Mouse (Mus musculus) neural tube, embryonic 15.5 days (tissue): ENCODE data around the gene Cep135. TPM values are rescaled to one million over a fixed set of nuclear protein-coding genes. Genes with fewer than 3 reads are reported as not detected.
A peak's percentile ranks its signal among the peaks of the same experiment; 100 is the strongest.

ENCODE experiments used
- ATAC-seq: fragments of 200-750 bp; cut with Nextera tagmentation; 2 replicates; pipeline ENCODE4 v1.8.0; 2017; ENCODE audit warnings: mild to moderate bottlenecking, moderate TSS enrichment, moderate library complexity; ENCODE audit not compliant: low FRiP score
- H3K27ac ChIP-seq: fragments of 300-500 bp; sonication (generic); replicated peaks from 2 replicates; pipeline ENCODE4 v1.5.1; 2015; ENCODE audit warnings: mild to moderate bottlenecking, inconsistent platforms
- H3K27me3 ChIP-seq: fragments of 300-500 bp; sonication (generic); replicated peaks from 2 replicates; pipeline ENCODE4 v1.6.1; 2015; ENCODE audit warnings: inconsistent platforms
- H3K36me3 ChIP-seq: fragments of 300-500 bp; sonication (generic); 2 replicates; pipeline ENCODE4 v1.6.1; 2015; ENCODE audit warnings: inconsistent platforms
- H3K4me1 ChIP-seq: fragments of 300-500 bp; sonication (generic); 2 replicates; pipeline ENCODE4 v1.6.1; 2015; ENCODE audit warnings: inconsistent platforms
- H3K4me2 ChIP-seq: fragments of 300-500 bp; sonication (generic); 2 replicates; pipeline ENCODE4 v1.6.1; 2015; ENCODE audit warnings: inconsistent platforms, mild to moderate bottlenecking, moderate library complexity
- H3K4me3 ChIP-seq: fragments of 300-500 bp; sonication (generic); replicated peaks from 2 replicates; pipeline ENCODE4 v1.5.1; 2015; ENCODE audit warnings: mild to moderate bottlenecking, inconsistent platforms
- H3K9ac ChIP-seq: fragments of 300-500 bp; sonication (generic); replicated peaks from 2 replicates; pipeline ENCODE4 v1.6.1; 2015; ENCODE audit warnings: mild to moderate bottlenecking, inconsistent platforms
- H3K9me3 ChIP-seq: fragments of 300-500 bp; sonication (generic); replicated peaks from 2 replicates; pipeline ENCODE4 v1.6.1; 2016; ENCODE audit warnings: inconsistent platforms
- WGBS: fragments of 180-500 bp; shearing (Covaris S2); methylation state at CpG from one replicate; pipeline ENCODE4 v1.1.7; 2015; ENCODE audit warnings: mixed read lengths; 5-methylcytosine and 5-hydroxymethylcytosine counted together
- polyA plus RNA-seq: library from polyadenylated mRNA; unstranded; fragments of >200 nt; fragmentation: Nextera tagmentation; extraction: Ambion mirVana; gene quantifications from 2 replicates; pipeline ENCODE4 v1.2.1, GENCODE M21; 2015

The Cep135 gene
- polyA plus RNA-seq, 1 experiment from 2014 or later = 3.9 TPM

DNA sequence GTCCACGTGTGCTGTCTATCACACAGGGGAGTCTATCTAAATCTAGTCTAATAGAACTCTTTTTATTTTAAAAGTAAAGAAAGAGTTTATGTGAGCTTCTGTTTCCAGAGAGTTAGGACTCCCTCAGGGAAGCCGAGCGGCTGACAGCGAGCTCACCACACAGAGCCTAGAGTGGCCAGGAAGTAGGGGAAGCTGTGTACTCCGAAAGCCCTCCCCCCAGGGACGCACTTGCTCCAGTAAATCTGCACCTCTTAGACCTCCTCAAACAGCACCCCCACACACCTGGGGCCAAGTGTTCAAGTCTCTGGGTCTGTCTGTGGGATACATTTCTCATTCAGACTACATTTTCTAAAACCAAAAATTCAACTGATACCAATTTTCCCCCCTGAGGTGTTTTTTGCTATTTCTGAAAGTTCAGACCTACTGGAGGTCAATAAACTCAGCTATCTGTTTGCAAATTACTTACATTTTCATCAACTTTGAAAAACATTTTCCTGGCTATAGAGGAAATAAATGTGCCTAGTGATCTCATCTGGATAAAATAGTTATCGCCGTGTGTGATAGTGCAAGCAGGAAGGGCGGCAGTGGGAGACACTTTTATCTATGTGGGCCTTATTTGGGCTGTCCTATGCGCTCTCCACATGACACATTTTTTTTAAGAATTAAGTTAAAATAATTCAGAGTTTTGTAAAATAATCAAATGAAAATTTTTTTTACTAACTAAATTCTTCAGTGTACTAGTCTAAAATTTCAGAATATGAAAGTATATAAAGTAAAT lies 56.8 kb downstream of the Cep135 start:
- no peaks in the 10 kb centered on the region for H3K9me3 ChIP-seq
- H3K27me3 ChIP-seq = no peaks in the 10 kb centered on the region
- no peak overlapping the region for H3K4me3 ChIP-seq
- ATAC-seq = no peak
- H3K9ac ChIP-seq = 0 out of 2 replicates have a peak overlapping the region, but pooled peaks have one; percentile 14
- H3K27ac ChIP-seq = no peak overlapping the region
- WGBS = 87% methylated on average over 10 of the region's 10 CpGs
- H3K4me2 ChIP-seq = no peak overlapping the region
- H3K36me3 ChIP-seq = peaks cover 33% of the 10 kb centered on the region
- no peaks in the 10 kb centered on the region for H3K4me1 ChIP-seq

DNA sequence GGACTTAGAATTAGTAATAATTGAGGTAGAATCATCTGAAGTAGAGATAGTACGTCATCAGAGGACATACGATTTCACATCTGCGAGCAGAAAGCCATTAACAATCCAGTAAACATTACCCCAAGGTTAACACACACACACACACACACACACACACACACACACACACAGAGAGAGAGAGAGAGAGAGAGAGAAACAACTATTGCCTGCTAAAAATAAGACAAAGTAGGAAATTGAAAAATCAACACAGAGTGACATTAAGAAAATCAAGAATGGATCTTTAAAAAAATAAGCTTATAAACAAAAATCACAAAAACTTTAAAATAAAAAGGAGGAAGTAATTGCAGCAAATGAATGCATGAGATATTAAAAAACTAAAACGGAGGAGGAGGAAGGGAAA lies 61.4 kb downstream of the Cep135 start:
- H3K9me3 ChIP-seq = no peaks in the 10 kb centered on the region
- H3K9ac ChIP-seq = no peak overlapping the region
- no peak overlapping the region for H3K4me3 ChIP-seq
- no peak overlapping the region for H3K4me2 ChIP-seq
- WGBS = 68% methylated on average over 4 of the region's 4 CpGs
- no peaks in the 10 kb centered on the region; the same call in 1 of the 2 replicates for H3K4me1 ChIP-seq
- H3K36me3 ChIP-seq = no peaks in the 10 kb centered on the region
- ATAC-seq = no peak
- H3K27me3 ChIP-seq = no peaks in the 10 kb centered on the region
- no peak overlapping the region for H3K27ac ChIP-seq

DNA sequence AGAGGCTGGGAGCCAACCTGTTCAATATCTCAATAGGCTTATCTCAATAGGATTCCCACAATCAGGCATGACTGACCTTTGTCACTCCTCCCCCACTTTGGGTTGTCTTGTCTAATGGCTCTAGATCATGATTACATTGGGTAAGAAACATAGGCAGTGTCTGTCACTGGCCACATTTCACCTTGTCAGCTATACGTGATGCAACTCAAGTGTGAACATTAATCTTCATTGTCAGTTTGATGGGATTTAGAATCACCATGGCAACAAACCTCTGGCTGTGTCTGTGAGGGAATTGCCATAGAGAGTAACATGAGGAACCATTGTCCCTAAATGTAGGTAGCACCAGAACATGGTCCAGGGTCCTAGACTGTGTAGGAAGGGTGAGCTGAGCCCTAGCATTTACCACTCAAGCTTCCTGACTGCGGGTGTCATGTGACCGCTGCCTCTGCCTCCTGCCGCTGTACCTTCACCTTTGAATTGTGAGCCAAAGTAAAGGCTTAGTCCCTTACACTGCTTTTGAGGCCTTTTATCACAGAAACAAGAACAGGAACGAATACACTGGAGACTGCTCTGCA lies 62.7 kb downstream of the Cep135 start:
- H3K27ac ChIP-seq = no peak overlapping the region; the same call in 1 of the 2 replicates
- ATAC-seq = peak; percentile 21; the same call in 1 of the 2 replicates

DNA sequence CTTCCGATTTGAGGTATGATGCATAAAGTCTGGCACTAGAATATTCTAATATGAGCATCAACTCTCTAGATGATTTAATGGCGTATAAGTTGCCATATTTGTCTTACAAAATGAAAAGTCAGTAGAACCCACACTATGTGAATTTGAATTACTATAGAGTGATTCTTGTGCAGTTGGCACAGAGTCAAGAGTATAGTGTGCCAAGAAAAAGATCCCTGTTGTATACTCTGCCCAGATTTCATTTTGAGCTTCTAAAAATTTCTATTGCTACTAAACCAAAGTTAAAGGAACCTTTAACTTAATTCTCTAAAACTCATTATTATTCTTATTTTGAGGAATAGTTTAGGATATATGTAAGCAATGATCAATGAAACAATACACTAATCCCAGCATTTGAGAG lies 67.7 kb downstream of the Cep135 start, which contains the start of gene C530008M17Rik:
Gene C530008M17Rik (plus strand): TSS at position 301 of the 400 bp plus-strand sequence.
- H3K4me1 ChIP-seq = peaks cover 21% of the 10 kb centered on the region
- no peaks in the 10 kb centered on the region for H3K27me3 ChIP-seq
- no peaks in the 10 kb centered on the region for H3K36me3 ChIP-seq
- no peak for ATAC-seq
- H3K27ac ChIP-seq = peak within 1 kb of the TSS; percentile 98
- peak within 1 kb of the TSS; percentile 99 for H3K9ac ChIP-seq
- peak within 1 kb of the TSS; percentile 92 for H3K4me3 ChIP-seq
- H3K4me2 ChIP-seq = peak within 1 kb of the TSS; percentile 90
- H3K9me3 ChIP-seq = no peaks in the 10 kb centered on the region
- 78% methylated on average over 2 of the region's 2 CpGs for WGBS

More for the DNA sequence above, 62.7 kb downstream of the Cep135 start:
- WGBS = 63% methylated on average over 5 of the region's 5 CpGs
- no peaks in the 10 kb centered on the region for H3K27me3 ChIP-seq
- H3K4me1 ChIP-seq = no peaks in the 10 kb centered on the region; the same call in 1 of the 2 replicates
- no peak overlapping the region for H3K4me3 ChIP-seq
- no peaks in the 10 kb centered on the region for H3K36me3 ChIP-seq
- no peak overlapping the region for H3K4me2 ChIP-seq
- H3K9ac ChIP-seq = no peak overlapping the region
- no peaks in the 10 kb centered on the region for H3K9me3 ChIP-seq

DNA sequence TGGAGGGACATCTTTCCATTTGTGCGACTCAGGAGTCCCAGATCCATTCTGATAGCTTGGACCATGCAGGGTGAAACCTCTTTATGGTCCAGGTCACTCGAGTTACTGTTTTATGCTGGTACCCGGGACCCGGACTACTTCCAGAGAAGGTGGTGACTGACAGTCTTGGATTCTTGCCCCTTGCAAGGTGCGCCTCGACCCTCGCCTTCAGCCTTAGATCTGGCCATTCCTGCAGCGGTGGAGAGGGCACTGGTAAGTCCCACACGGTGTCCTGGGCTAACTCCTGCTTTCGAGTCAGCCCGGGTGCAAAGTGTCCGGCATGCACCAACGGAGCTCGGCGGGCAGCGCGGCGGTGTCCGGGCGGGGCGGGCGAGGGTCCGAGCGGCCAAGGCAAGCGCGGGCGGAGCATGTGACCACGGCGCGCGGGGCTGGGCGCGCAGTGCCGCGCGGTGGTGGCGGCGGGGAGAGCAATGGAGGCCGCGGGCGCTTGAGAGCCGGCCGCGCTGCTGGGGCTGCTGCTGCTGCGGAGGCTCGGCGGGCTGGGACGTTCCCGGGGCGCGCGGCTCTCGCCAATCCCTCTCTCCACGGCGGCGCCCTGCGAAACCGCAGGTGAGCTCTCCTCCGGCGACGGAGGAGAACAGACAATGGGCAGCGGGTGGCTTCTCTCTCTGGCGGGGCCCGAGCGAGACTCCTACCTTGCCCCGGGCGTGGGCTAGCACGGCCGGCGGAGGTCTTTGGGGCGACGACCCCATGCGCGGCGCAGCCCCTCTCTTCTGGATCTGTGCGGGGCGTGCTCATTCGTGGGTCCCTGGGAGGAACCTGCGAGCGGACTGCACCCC lies 69.0 kb downstream of the Cep135 start:
- H3K36me3 ChIP-seq = no peaks in the 10 kb centered on the region

DNA sequence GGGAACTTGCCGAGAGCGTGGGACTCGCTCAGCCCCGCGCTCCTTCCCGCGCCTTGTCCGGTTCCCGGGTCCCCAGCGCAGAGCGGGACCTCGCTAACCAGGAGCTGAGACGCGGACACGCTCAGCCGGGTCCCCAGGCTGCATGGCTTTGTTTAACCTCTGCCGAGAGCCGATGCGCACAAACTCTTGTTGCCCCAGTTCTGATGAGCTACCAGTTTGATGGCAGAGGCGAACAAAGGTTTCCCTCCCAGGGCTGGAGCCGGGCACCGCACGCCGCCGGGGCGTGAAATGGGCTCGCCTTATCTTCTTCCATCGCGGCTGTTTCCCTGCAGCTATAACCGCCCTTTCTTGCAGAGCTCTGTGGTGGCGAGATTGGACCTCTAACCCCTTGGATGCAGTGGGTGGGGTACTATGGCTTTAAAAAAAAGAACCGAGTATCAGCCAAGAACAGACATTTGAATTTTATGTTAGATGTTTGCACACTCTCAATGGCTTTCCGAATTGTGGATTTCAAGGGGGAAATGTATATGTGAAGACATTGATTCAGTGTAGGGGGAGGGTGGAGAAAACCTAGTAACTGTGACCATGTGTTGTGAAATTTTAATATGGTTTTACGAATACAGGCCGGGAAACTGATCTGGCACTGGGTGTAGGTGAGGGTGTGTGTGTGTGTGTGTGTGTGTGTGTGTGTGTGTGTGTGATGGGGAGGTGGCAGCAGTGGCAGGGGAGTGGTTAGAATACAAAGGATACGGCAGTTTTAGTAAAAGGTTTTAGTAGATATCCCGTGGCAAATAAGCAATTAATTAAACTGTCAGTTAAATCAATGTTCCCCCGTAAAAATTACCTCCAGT lies 69.8 kb downstream of the Cep135 start:
- Histone ChIP-seq H3K9me3 (no peaks in the 10 kb centered on the region), H3K9ac (peak overlapping the region; percentile 99), H3K4me3 (peak overlapping the region; percentile 92), H3K4me1 (peaks cover 29% of the 10 kb centered on the region), H3K27ac (peak overlapping the region; percentile 98), H3K4me2 (peak overlapping the region; percentile 90), H3K36me3 (no peaks in the 10 kb centered on the region), H3K27me3 (no peaks in the 10 kb centered on the region)
- peak; percentile 84 for ATAC-seq
- under 1% methylated on average over 38 of the region's 38 CpGs for WGBS

More for the DNA sequence above, 69.0 kb downstream of the Cep135 start:
- peak overlapping the region; percentile 98 for H3K27ac ChIP-seq
- ATAC-seq = peak; percentile 94
- no peaks in the 10 kb centered on the region for H3K27me3 ChIP-seq
- peaks cover 29% of the 10 kb centered on the region for H3K4me1 ChIP-seq
- H3K4me3 ChIP-seq = peak overlapping the region; percentile 92
- H3K9ac ChIP-seq = peak overlapping the region; percentile 99
- under 1% methylated on average over 78 of the region's 80 CpGs for WGBS
- no peaks in the 10 kb centered on the region for H3K9me3 ChIP-seq
- H3K4me2 ChIP-seq = peak overlapping the region; percentile 90

DNA sequence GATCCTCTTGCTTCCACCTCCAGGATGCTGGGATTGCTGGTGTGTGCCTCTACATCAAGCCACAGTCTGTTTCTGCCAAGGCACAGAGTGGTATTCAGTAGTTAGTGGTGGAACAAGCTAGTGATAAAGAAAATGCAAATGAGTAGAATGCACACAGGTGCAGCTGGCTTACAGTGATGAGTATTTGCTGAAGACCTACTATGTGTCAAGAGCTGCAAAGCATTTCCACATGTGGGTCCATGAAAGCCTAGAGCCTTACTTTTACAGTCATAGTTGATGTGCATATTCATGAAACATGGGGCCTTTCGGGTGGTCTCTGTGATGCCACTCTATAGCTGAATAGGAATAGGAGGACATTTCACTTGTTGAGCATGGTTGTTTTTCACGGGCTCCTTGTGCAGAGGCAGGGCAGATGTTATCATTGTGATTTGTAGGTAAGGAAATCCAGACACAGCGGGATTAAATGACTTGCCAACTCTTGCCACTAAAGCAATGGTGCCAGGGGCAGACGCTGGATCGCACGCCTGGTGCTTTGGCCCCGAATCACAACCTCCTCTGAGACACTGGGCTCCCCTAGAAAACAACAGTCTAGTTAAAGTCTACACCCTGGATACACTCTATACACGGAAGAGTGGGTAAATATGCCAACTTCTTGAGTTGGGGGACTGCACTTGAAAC lies 71.6 kb downstream of the Cep135 start:
- Histone ChIP-seq H3K4me3 (no peak overlapping the region), H3K27ac (no peak overlapping the region), H3K9me3 (no peaks in the 10 kb centered on the region), H3K4me2 (peak overlapping the region; percentile 90), H3K9ac (no peak overlapping the region), H3K4me1 (peaks cover 35% of the 10 kb centered on the region), H3K36me3 (no peaks in the 10 kb centered on the region), H3K27me3 (no peaks in the 10 kb centered on the region)
- no peak for ATAC-seq
- 62% methylated on average over 8 of the region's 8 CpGs for WGBS

DNA sequence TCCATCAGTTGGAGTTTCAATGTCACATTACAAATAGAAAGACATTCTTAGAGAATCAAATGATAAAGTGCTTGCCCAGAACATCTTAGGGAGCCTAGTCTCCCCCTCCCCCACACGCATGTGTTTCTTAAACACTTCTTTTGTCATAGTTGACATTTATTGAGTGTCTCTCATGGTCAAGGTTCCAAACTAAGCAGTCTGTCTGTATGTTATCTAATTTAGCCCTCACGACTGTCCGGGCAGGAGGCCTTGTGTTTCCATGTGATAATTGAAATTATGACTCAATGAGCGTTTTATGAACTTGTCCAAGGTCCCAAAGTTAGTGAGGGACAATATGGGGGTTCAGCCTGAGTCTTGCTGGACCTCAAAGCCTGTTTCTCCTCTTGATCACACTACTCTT lies 72.8 kb downstream of the Cep135 start:
- no peak overlapping the region for H3K4me3 ChIP-seq
- no peak overlapping the region for H3K9ac ChIP-seq
- H3K9me3 ChIP-seq = no peaks in the 10 kb centered on the region
- peaks cover 44% of the 10 kb centered on the region for H3K4me1 ChIP-seq
- ATAC-seq = no peak
- H3K4me2 ChIP-seq = no peak overlapping the region
- no peaks in the 10 kb centered on the region for H3K36me3 ChIP-seq
- no peak overlapping the region for H3K27ac ChIP-seq
- H3K27me3 ChIP-seq = no peaks in the 10 kb centered on the region
- 61% methylated on average over 4 of the region's 4 CpGs for WGBS

DNA sequence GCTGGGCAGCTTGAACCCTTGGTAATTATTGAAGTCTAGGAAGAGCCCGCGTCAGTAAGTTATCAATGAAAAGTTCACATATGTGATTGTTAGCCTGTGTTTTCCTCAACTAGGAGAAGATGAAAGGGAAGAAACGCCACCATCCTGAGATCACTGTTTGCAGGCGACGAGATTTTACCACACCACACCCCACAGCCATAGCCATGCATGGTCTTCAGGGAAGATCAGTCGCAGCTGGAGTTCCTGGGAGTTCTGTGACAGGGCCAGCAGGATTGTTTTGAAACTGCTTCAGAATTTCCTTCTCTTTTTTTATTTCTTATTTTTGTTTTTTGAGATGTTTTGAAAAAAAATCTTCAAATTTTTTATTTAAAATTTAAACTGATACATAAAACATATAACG lies 76.4 kb downstream of the Cep135 start:
- no peaks in the 10 kb centered on the region for H3K9me3 ChIP-seq
- H3K4me1 ChIP-seq = peaks cover 64% of the 10 kb centered on the region
- H3K27me3 ChIP-seq = no peaks in the 10 kb centered on the region
- no peak overlapping the region for H3K9ac ChIP-seq
- H3K36me3 ChIP-seq = no peaks in the 10 kb centered on the region
- H3K4me2 ChIP-seq = no peak overlapping the region
- no peak overlapping the region for H3K27ac ChIP-seq
- H3K4me3 ChIP-seq = no peak overlapping the region
- 38% methylated on average over 7 of the region's 7 CpGs for WGBS
- ATAC-seq = no peak

DNA sequence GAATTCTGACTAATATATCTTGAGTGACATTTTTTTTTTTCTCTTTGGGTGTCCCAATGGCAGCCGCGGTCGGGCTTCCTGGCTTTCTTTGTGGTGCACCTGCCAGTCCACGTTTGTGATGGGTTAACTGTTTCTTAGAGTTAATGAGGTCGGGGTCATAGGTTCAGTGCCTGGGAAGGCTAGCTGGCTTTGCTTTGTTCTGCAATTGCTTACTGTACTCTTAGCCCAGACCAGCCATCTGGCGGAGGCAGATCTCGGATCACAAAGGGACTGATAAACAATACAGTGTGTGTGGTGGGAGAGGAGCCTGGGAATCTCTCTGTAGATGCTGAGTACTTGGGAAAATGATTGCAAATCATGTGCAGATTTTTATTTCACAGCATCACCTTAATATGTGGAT lies 76.9 kb downstream of the Cep135 start:
- Histone ChIP-seq H3K4me2 (no peak overlapping the region), H3K9me3 (no peaks in the 10 kb centered on the region), H3K9ac (no peak overlapping the region), H3K27ac (no peak overlapping the region), H3K36me3 (no peaks in the 10 kb centered on the region), H3K4me1 (peaks cover 59% of the 10 kb centered on the region), H3K4me3 (no peak overlapping the region), H3K27me3 (no peaks in the 10 kb centered on the region)
- WGBS = 4% methylated on average over 7 of the region's 7 CpGs
- ATAC-seq = 0 out of 2 replicates have a peak, but pooled peaks have one; percentile 29
